Mouse (Mus musculus): ENCODE results near the gene Pip5k1c. TPM values are rescaled to one million over a fixed set of nuclear protein-coding genes. Genes with fewer than 3 reads are reported as not detected.

The Pip5k1c gene
- total RNA-seq, 2 experiments from 2014 or later = 18.9 to 32.4 TPM

DNA sequence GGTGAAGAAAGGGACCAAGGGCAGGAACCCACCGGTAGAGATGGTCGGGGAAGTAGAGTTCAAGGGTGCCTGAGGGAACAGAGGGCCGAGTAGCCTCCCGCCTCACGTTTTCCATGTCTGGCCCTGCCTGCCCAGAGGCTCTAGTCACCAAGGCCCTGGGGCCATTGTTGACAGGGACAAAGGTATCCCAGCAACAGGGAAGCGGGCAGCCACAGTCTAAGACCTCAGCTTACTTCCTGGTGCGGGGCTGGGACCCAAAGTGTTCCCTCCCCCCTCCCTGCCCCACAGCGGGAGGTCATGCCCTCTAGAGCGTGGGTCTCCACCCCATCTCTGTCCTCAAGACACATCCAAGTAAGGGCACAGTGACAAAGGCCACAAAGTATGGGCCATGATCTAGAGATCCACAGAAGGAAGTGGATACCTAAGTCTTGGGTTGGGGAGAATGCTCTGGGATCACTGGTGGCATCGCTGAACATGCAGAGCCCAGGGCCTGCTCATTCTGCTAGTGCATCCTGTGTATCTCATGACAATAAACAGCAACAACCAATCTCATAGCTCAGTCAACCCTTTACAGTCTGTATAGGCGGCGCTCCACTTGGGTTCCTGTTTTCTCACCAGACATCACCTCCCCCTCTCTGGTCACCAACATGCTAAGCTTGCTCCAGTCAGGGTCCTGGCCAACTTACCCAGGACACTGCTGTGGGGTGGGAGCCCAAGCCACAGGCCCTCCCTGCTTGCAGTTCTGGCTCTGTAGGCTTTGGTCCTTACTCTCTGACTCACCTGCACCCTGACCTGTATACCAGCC lies 73.1 kb downstream of the Pip5k1c start, which contains the start of gene 4930404N11Rik:
TSS of gene 4930404N11Rik (minus strand) at position 145 of the 805 bp plus-strand sequence.
- peak; percentile 9 for ATAC-seq (replicated peaks; ENCODE audit: poor library complexity)

- ATAC-seq (replicated peaks; ENCODE audit: poor library complexity) = no peak
These were observed 73.9 kb downstream of the Pip5k1c start for GRCm38 (mm10) chr10:81366477-81367206.

GRCm38 (mm10) chr10:81367207-81367495 lies 74.4 kb downstream of the Pip5k1c start:
- no peak for ATAC-seq (replicated peaks; ENCODE audit: poor library complexity)

Other genes with a start within 250 kb of the Pip5k1c start
Only the 30 nearest of the 32 such genes appear.
- 12.7 and 15.6 TPM in 2 replicates for gene Thop1, start 222.9 kb upstream of the Pip5k1c start, total RNA-seq (2015)
- gene Thop1, start 222.9 kb upstream of the Pip5k1c start, total RNA-seq (2017) = 28.0 and 28.7 TPM in 2 replicates
- gene Creb3l3, start 194.1 kb upstream of the Pip5k1c start, total RNA-seq (2015) = 0.54 and 0.88 TPM in 2 replicates
- 0.30 and 0.58 TPM in 2 replicates for gene Creb3l3, start 194.1 kb upstream of the Pip5k1c start, total RNA-seq (2017)
- 34.4 and 42.5 TPM in 2 replicates for gene Map2k2, start 187.0 kb upstream of the Pip5k1c start, total RNA-seq (2015)
- 50.1 and 54.9 TPM in 2 replicates for gene Map2k2, start 187.0 kb upstream of the Pip5k1c start, total RNA-seq (2017)
- 17.4 and 18.9 TPM in 2 replicates for gene Zbtb7a, start 157.7 kb upstream of the Pip5k1c start, total RNA-seq (2015)
- gene Zbtb7a, start 157.7 kb upstream of the Pip5k1c start, total RNA-seq (2017) = 7.7 and 8.6 TPM in 2 replicates
- 9.4 and 10.0 TPM in 2 replicates for gene Pias4, start 125.0 kb upstream of the Pip5k1c start, total RNA-seq (2015)
- gene Pias4, start 125.0 kb upstream of the Pip5k1c start, total RNA-seq (2017) = 9.4 and 9.8 TPM in 2 replicates
- gene Eef2, start 116.3 kb upstream of the Pip5k1c start, total RNA-seq (2015) = 526 and 599 TPM in 2 replicates
- gene Eef2, start 116.3 kb upstream of the Pip5k1c start, total RNA-seq (2017) = 1,508 and 1,553 TPM in 2 replicates
- 15.5 and 17.2 TPM in 2 replicates for gene Dapk3, start 110.0 kb upstream of the Pip5k1c start, total RNA-seq (2015)
- 37.2 and 54.7 TPM in 2 replicates for gene Dapk3, start 110.0 kb upstream of the Pip5k1c start, total RNA-seq (2017)
- gene 4930442H23Rik, start 109.1 kb upstream of the Pip5k1c start, total RNA-seq (2015) = not detected in 2 replicates
- not detected in 2 replicates for gene 4930442H23Rik, start 109.1 kb upstream of the Pip5k1c start, total RNA-seq (2017)
- not detected in 2 replicates for gene Nmrk2, start 90.9 kb upstream of the Pip5k1c start, total RNA-seq (2015)
- gene Nmrk2, start 90.9 kb upstream of the Pip5k1c start, total RNA-seq (2017) = not detected in 2 replicates
- not detected in 2 replicates for gene Atcay, start 62.1 kb upstream of the Pip5k1c start, total RNA-seq (2015)
- not detected in 2 replicates for gene Atcay, start 62.1 kb upstream of the Pip5k1c start, total RNA-seq (2017)
- 0.05 TPM in 1 of 2 replicates, not detected in the other for gene Zfr2, start 59.8 kb upstream of the Pip5k1c start, total RNA-seq (2015)
- gene Zfr2, start 59.8 kb upstream of the Pip5k1c start, total RNA-seq (2017) = 0.17 TPM in 1 of 2 replicates, not detected in the other
- gene Matk, start 40.0 kb upstream of the Pip5k1c start, total RNA-seq (2015) = 10.2 and 16.7 TPM in 2 replicates
- gene Matk, start 40.0 kb upstream of the Pip5k1c start, total RNA-seq (2017) = 32.7 and 33.7 TPM in 2 replicates
- 95.1 and 97.1 TPM in 2 replicates for gene Mrpl54, start 26.0 kb upstream of the Pip5k1c start, total RNA-seq (2015)
- 155 and 196 TPM in 2 replicates for gene Mrpl54, start 26.0 kb upstream of the Pip5k1c start, total RNA-seq (2017)
- 15.5 and 20.2 TPM in 2 replicates for gene Apba3, start 26.0 kb upstream of the Pip5k1c start, total RNA-seq (2015)
- gene Apba3, start 26.0 kb upstream of the Pip5k1c start, total RNA-seq (2017) = 10.5 and 16.9 TPM in 2 replicates
- gene Tjp3, start 1.4 kb upstream of the Pip5k1c start, total RNA-seq (2015) = 2.3 TPM in 2 replicates
- gene Tjp3, start 1.4 kb upstream of the Pip5k1c start, total RNA-seq (2017) = 3.9 and 5.2 TPM in 2 replicates
- 7.1 and 7.6 TPM in 2 replicates for gene Cactin, start 28.1 kb downstream of the Pip5k1c start, total RNA-seq (2015)
- 30.8 and 32.7 TPM in 2 replicates for gene Cactin, start 28.1 kb downstream of the Pip5k1c start, total RNA-seq (2017)
- 0.20 and 0.47 TPM in 2 replicates for gene Tbxa2r, start 35.8 kb downstream of the Pip5k1c start, total RNA-seq (2015)
- gene Tbxa2r, start 35.8 kb downstream of the Pip5k1c start, total RNA-seq (2017) = 0.47 TPM in 1 of 2 replicates, not detected in the other
- gene Gipc3, start 50.3 kb downstream of the Pip5k1c start, total RNA-seq (2015) = 0.32 TPM in 1 of 2 replicates, not detected in the other
- gene Gipc3, start 50.3 kb downstream of the Pip5k1c start, total RNA-seq (2017) = 0.17 TPM in 1 of 2 replicates, not detected in the other
- 24.5 and 29.0 TPM in 2 replicates for gene Hmg20b, start 57.5 kb downstream of the Pip5k1c start, total RNA-seq (2015)
- 22.2 and 32.3 TPM in 2 replicates for gene Hmg20b, start 57.5 kb downstream of the Pip5k1c start, total RNA-seq (2017)
- gene Mfsd12, start 64.5 kb downstream of the Pip5k1c start, total RNA-seq (2015) = 6.7 and 7.0 TPM in 2 replicates
- gene Mfsd12, start 64.5 kb downstream of the Pip5k1c start, total RNA-seq (2017) = 12.1 and 12.6 TPM in 2 replicates
- 0.59 and 0.99 TPM in 2 replicates for gene 4930404N11Rik, start 72.9 kb downstream of the Pip5k1c start, total RNA-seq (2015)
- 0.92 and 2.2 TPM in 2 replicates for gene 4930404N11Rik, start 72.9 kb downstream of the Pip5k1c start, total RNA-seq (2017)
- gene Fzr1, start 85.6 kb downstream of the Pip5k1c start, total RNA-seq (2015) = 17.1 and 21.7 TPM in 2 replicates
- 17.3 and 17.8 TPM in 2 replicates for gene Fzr1, start 85.6 kb downstream of the Pip5k1c start, total RNA-seq (2017)
- gene Dohh, start 91.5 kb downstream of the Pip5k1c start, total RNA-seq (2015) = 9.3 and 13.7 TPM in 2 replicates
- 36.5 and 52.5 TPM in 2 replicates for gene Dohh, start 91.5 kb downstream of the Pip5k1c start, total RNA-seq (2017)
- gene Gm48551, start 91.5 kb downstream of the Pip5k1c start, total RNA-seq (2015) = 2.6 and 3.0 TPM in 2 replicates
- 0.62 and 1.7 TPM in 2 replicates for gene Gm48551, start 91.5 kb downstream of the Pip5k1c start, total RNA-seq (2017)
- gene Gm48552, start 96.0 kb downstream of the Pip5k1c start, total RNA-seq (2015) = not detected in 2 replicates
- gene Gm48552, start 96.0 kb downstream of the Pip5k1c start, total RNA-seq (2017) = 0.46 TPM in 1 of 2 replicates, not detected in the other
- gene Smim24, start 100.1 kb downstream of the Pip5k1c start, total RNA-seq (2015) = 31.0 and 31.4 TPM in 2 replicates
- 7.5 and 17.1 TPM in 2 replicates for gene Smim24, start 100.1 kb downstream of the Pip5k1c start, total RNA-seq (2017)
- gene Nfic, start 162.7 kb downstream of the Pip5k1c start, total RNA-seq (2015) = 35.5 and 36.8 TPM in 2 replicates
- 4.0 and 5.0 TPM in 2 replicates for gene Nfic, start 162.7 kb downstream of the Pip5k1c start, total RNA-seq (2017)
- gene Celf5, start 189.7 kb downstream of the Pip5k1c start, total RNA-seq (2015) = 0.10 TPM in 1 of 2 replicates, not detected in the other
- not detected in 2 replicates for gene Celf5, start 189.7 kb downstream of the Pip5k1c start, total RNA-seq (2017)
- 81.2 and 99.2 TPM in 2 replicates for gene Ncln, start 203.4 kb downstream of the Pip5k1c start, total RNA-seq (2015)
- gene Ncln, start 203.4 kb downstream of the Pip5k1c start, total RNA-seq (2017) = 85.6 and 101 TPM in 2 replicates
- gene S1pr4, start 207.2 kb downstream of the Pip5k1c start, total RNA-seq (2015) = 8.3 and 8.9 TPM in 2 replicates
- 6.2 and 9.5 TPM in 2 replicates for gene S1pr4, start 207.2 kb downstream of the Pip5k1c start, total RNA-seq (2017)